Mouse (Mus musculus): Measurements from ENCODE around the gene Zc3h7b. TPM values are rescaled to one million over a fixed set of nuclear protein-coding genes. Genes with fewer than 3 reads are reported as not detected.

Gene Zc3h7b
- total RNA-seq, 2 experiments from 2014 or later = 188 to 197 TPM

- intact Hi-C loops (cut with DNase I) = loop anchor here (5.0 kb wide), 1 partner anchor 113 kb away; the partner anchor contains the start of gene Chadl
- DNase-seq (ENCODE audit: low spot score in 2 of 2) = peak; percentile 71 to 92
Measured at GRCm38 (mm10) chr15:81810150-81810549, 65.3 kb downstream of the Zc3h7b start.

GRCm38 (mm10) chr15:81810671-81811598, 66.1 kb downstream of the Zc3h7b start:
- intact Hi-C loops (cut with DNase I) = loop anchor here (5.0 kb wide), 1 partner anchor 114 kb away; the partner anchor contains the start of gene Chadl
- DNase-seq (ENCODE audit: low spot score in 2 of 2) = peak; percentile 98 to 99

GRCm38 (mm10) chr15:81811599-81811996, 66.7 kb downstream of the Zc3h7b start:
- DNase-seq (ENCODE audit: low spot score in 2 of 2) = no peak
- intact Hi-C loops (cut with DNase I) = loop anchor here (5.0 kb wide), 1 partner anchor 114 kb away; the partner anchor contains the start of gene Chadl

GRCm38 (mm10) chr15:81812287-81812686, 67.4 kb downstream of the Zc3h7b start:
- intact Hi-C loops (cut with DNase I) = loop anchor here (5.0 kb wide), 1 partner anchor 115 kb away; the partner anchor contains the start of gene Chadl
- DNase-seq (ENCODE audit: low spot score in 2 of 2) = no peak

- DNase-seq (ENCODE audit: low spot score in 2 of 2) = no peak
- intact Hi-C loops (cut with DNase I) = loop anchor here (5.0 kb wide), 1 partner anchor 116 kb away; the partner anchor contains the start of gene Chadl
Measured at GRCm38 (mm10) chr15:81812696-81813631, 68.1 kb downstream of the Zc3h7b start.

- intact Hi-C loops (cut with DNase I) = loop anchor here (5.0 kb wide), 1 partner anchor 117 kb away; the partner anchor contains the start of gene Chadl
- DNase-seq (ENCODE audit: low spot score in 2 of 2) = no peak
Measured at GRCm38 (mm10) chr15:81813986-81814705, 69.3 kb downstream of the Zc3h7b start.

GRCm38 (mm10) chr15:81814716-81815370, 70.0 kb downstream of the Zc3h7b start:
- DNase-seq (ENCODE audit: low spot score in 2 of 2) = no peak
- intact Hi-C loops (cut with DNase I) = loop anchor here (5.0 kb wide), 1 partner anchor 118 kb away; the partner anchor contains the start of gene Chadl

GRCm38 (mm10) chr15:81818404-81818803, 73.5 kb downstream of the Zc3h7b start:
- intact Hi-C loops (cut with DNase I) = no loop called here
- DNase-seq (ENCODE audit: low spot score in 2 of 2) = no peak

- intact Hi-C loops (cut with DNase I) = no loop called here
- no peak for DNase-seq (ENCODE audit: low spot score in 2 of 2)
Measured at GRCm38 (mm10) chr15:81822631-81823030, 77.8 kb downstream of the Zc3h7b start.

GRCm38 (mm10) chr15:81824832-81825231, 80.0 kb downstream of the Zc3h7b start:
- intact Hi-C loops (cut with DNase I) = no loop called here
- no peak for DNase-seq (ENCODE audit: low spot score in 2 of 2)

GRCm38 (mm10) chr15:81828426-81829207, 83.8 kb downstream of the Zc3h7b start:
- DNase-seq (ENCODE audit: low spot score in 2 of 2) = no peak
- intact Hi-C loops (cut with DNase I) = no loop called here

- no peak for DNase-seq (ENCODE audit: low spot score in 2 of 2)
- intact Hi-C loops (cut with DNase I) = no loop called here
Measured at GRCm38 (mm10) chr15:81829208-81829580, 84.3 kb downstream of the Zc3h7b start.

- no peak for DNase-seq (ENCODE audit: low spot score in 2 of 2)
Measured at GRCm38 (mm10) chr15:81830530-81830929, 85.7 kb downstream of the Zc3h7b start.

GRCm38 (mm10) chr15:81831136-81831825, 86.4 kb downstream of the Zc3h7b start:
- peak; percentile 89 to 92 for DNase-seq (ENCODE audit: low spot score in 2 of 2)
- intact Hi-C loops (cut with DNase I) = loop anchor here (2.0 to 5.0 kb wide), 2 partner anchors 74 to 86 kb away; no protein-coding TSS in a partner anchor

More at GRCm38 (mm10) chr15:81830530-81830929, 85.7 kb downstream of the Zc3h7b start:
- intact Hi-C loops (cut with DNase I) = loop anchor here (2.0 to 5.0 kb wide), 2 partner anchors 74 to 87 kb away; no protein-coding TSS in a partner anchor

GRCm38 (mm10) chr15:81832219-81832618, 87.4 kb downstream of the Zc3h7b start:
- DNase-seq (ENCODE audit: low spot score in 2 of 2) = no peak
- intact Hi-C loops (cut with DNase I) = loop anchor here (5.0 kb wide), 1 partner anchor 85 kb away; no protein-coding TSS in a partner anchor

GRCm38 (mm10) chr15:81833481-81833880, 88.6 kb downstream of the Zc3h7b start:
- intact Hi-C loops (cut with DNase I) = loop anchor here (5.0 kb wide), 1 partner anchor 84 kb away; no protein-coding TSS in a partner anchor
- no peak for DNase-seq (ENCODE audit: low spot score in 2 of 2)
